Mouse (Mus musculus): ENCODE results near the gene Acot8. TPM values are rescaled to one million over a fixed set of nuclear protein-coding genes. Genes with fewer than 3 reads are reported as not detected.

Acot8 gene
- total and polyA plus RNA-seq, 3 experiments = 30.9 to 40.3 TPM; not detected in 1

DNA sequence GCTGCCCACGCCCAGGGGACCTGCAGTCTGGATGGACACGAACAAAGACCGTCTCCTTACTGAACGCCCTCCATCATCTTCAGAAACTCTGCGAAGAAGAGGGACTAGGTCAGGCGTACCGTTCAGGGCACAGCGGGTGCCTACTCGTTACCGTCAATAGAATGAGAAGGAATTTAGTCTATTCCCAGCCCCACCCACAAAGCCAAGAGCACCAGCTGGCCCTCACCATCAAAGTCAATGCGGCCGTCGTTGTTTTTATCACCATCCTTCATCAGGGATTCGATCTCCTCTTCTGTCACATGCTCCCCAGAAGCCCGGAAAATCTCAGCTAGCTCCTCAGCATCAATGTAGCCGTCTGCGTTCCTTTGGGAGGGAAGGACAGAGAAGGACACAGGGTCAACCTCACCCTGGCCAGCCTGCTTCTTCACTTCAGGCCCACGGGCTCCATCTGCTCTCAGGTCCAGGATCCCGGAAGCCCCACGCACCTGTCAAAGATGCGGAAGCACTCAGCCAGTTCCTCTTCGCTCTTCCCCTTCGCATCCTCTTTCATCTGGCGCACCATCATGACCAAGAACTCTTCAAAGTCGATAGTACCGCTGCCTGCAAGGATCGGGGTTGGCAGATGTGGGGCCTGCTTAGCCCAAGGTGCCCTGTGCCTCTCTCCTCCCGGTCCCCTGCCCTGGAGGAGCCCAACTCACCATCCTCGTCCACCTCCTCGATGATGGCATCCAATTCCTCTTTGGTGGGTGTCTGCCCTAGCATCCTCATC, 27.3 kb downstream of the Acot8 start:
- no peaks in the 10 kb centered on the region for H3K27me3 ChIP-seq (ENCODE audit: control insufficient read depth in 1 of 2, insufficient read depth in 2 of 2, low read length in 2 of 2)
- H3K9me3 ChIP-seq (replicated peaks; ENCODE audit: insufficient read depth, low read length) = no peaks in the 10 kb centered on the region
- no peaks in the 10 kb centered on the region for H3K79me2 ChIP-seq (ENCODE audit: control insufficient read depth, insufficient read depth, low read length, poor library complexity)
- no peak overlapping the region for H3K4me3 ChIP-seq (ENCODE audit: control insufficient read depth in 1 of 2, insufficient read depth in 1 of 2, low read depth in 2 of 2, low read length in 2 of 2)
- no peak for TF ChIP-seq HCFC1 (IDR thresholded peaks at IDR 0.05; ENCODE audit: low read depth, low read length)
- no peak for TF ChIP-seq RAD21 (IDR thresholded peaks at IDR 0.05; ENCODE audit: low read depth, low read length)
- TF ChIP-seq MYC (IDR thresholded peaks at IDR 0.05; ENCODE audit: low read depth, low read length) = no peak
- no peak for TF ChIP-seq USF1 (IDR thresholded peaks at IDR 0.05; ENCODE audit: low read depth, low read length)
- no peak for TF ChIP-seq MAFK (IDR thresholded peaks at IDR 0.05; ENCODE audit: borderline replicate concordance, low read depth, low read length)
- no peak for TF ChIP-seq ZC3H11A (IDR thresholded peaks at IDR 0.05; ENCODE audit: low read depth, low read length)
- TF ChIP-seq NRF1 (IDR thresholded peaks at IDR 0.05; ENCODE audit: insufficient read depth, low read depth, low read length, poor library complexity, severe bottlenecking) = no peak
- TF ChIP-seq TCF12 (IDR thresholded peaks at IDR 0.05; ENCODE audit: low read depth, low read length) = no peak
- no peak overlapping the region for H3K9ac ChIP-seq (ENCODE audit: control insufficient read depth, low read depth, low read length, poor library complexity, severe bottlenecking)
- H3K4me1 ChIP-seq (ENCODE audit: control insufficient read depth in 1 of 2, insufficient read depth in 2 of 2, low read length in 2 of 2) = peaks cover 0 to 11% of the 10 kb centered on the region in 2 experiments; a peak in 3 of 4 replicates
- H3K36me3 ChIP-seq (ENCODE audit: control insufficient read depth in 1 of 2, insufficient read depth in 2 of 2, low read length in 2 of 2) = peaks cover 0 to 10% of the 10 kb centered on the region in 2 experiments; a peak in 2 of 4 replicates
- no peak for DNase-seq (ENCODE audit: low read depth, low spot score)
- no peak overlapping the region for H3K27ac ChIP-seq (ENCODE audit: control insufficient read depth, low read depth, low read length)

DNA sequence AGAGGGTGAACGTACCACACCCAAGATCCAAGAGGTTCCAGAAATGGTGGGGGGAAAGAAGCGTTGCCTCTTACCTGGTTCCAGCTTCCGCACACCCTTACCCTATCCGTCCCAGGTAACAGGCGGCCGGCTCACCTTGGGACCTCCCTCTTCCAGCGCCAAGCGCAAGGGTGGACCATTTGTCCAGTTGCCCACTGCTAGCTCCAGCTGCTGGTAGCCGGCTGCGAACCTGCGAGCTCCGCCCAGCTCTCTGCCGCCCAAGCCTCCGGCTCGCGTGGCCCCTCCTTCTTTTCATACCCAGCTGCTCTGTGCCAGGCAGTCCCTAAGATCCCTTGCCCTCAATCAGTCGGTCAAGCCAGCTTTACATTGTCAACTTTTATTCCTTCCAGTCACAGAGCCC, 27.9 kb downstream of the Acot8 start:
- Histone ChIP-seq H3K9me3 (replicated peaks; ENCODE audit: insufficient read depth, low read length) (no peaks in the 10 kb centered on the region), H3K27me3 (ENCODE audit: control insufficient read depth in 1 of 2, insufficient read depth in 2 of 2, low read length in 2 of 2) (no peaks in the 10 kb centered on the region), H3K4me1 (ENCODE audit: control insufficient read depth in 1 of 2, insufficient read depth in 2 of 2, low read length in 2 of 2) (peaks cover 0 to 17% of the 10 kb centered on the region in 2 experiments; a peak in 3 of 4 replicates), H3K4me3 (ENCODE audit: control insufficient read depth in 1 of 2, insufficient read depth in 1 of 2, low read depth in 2 of 2, low read length in 2 of 2) (no peak overlapping the region), H3K79me2 (ENCODE audit: control insufficient read depth, insufficient read depth, low read length, poor library complexity) (peaks cover 2% of the 10 kb centered on the region; the same call in 1 of the 2 replicates), H3K27ac (ENCODE audit: control insufficient read depth, low read depth, low read length) (no peak overlapping the region), H3K36me3 (ENCODE audit: control insufficient read depth in 1 of 2, insufficient read depth in 2 of 2, low read length in 2 of 2) (peaks cover 0 to 15% of the 10 kb centered on the region in 2 experiments; a peak in 2 of 4 replicates), H3K9ac (ENCODE audit: control insufficient read depth, low read depth, low read length, poor library complexity, severe bottlenecking) (no peak overlapping the region)
- no peak for DNase-seq (ENCODE audit: low read depth, low spot score)
- TF ChIP-seq E2F4 (IDR thresholded peaks at IDR 0.05; ENCODE audit: borderline replicate concordance, low read depth, low read length) (no peak), MAFK (IDR thresholded peaks at IDR 0.05; ENCODE audit: borderline replicate concordance, low read depth, low read length) (no peak), MYC (IDR thresholded peaks at IDR 0.05; ENCODE audit: low read depth, low read length) (no peak), CHD2 (IDR thresholded peaks at IDR 0.05; ENCODE audit: low read length) (no peak), HCFC1 (IDR thresholded peaks at IDR 0.05; ENCODE audit: low read depth, low read length) (no peak)

DNA sequence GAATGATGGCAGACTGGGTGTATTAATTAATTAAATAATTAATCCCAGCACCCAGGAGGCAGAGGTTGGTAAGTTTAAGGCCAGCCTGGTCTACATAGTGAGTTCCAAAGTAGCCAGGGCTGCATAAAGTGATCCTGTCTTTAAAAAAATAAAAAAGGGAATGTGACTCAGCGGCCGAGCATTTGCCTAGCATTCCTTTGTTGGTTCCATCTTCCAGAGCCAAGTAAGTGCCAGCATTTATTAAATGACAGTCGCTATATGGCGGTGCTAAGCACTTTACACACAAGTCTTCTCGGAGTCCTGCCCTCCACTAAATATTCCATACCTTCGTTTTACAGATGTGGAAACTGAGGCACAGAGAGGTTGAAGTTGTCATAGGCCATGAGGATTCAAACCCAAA, 28.6 kb downstream of the Acot8 start:
- TF ChIP-seq TBP (IDR thresholded peaks at IDR 0.05; ENCODE audit: low read depth, low read length) = no peak
- no peak for TF ChIP-seq TCF12 (IDR thresholded peaks at IDR 0.05; ENCODE audit: low read depth, low read length)
- no peak for TF ChIP-seq USF1 (IDR thresholded peaks at IDR 0.05; ENCODE audit: low read depth, low read length)
- TF ChIP-seq JUND (IDR thresholded peaks at IDR 0.05; ENCODE audit: low read depth, low read length) = no peak
- TF ChIP-seq RCOR1 (IDR thresholded peaks at IDR 0.05; ENCODE audit: low read depth, low read length) = no peak
- no peak for TF ChIP-seq MEF2A (IDR thresholded peaks at IDR 0.05; ENCODE audit: extremely low read depth, insufficient replicate concordance, low read depth, low read length, poor library complexity, severe bottlenecking)
- no peak for TF ChIP-seq ZKSCAN1 (IDR thresholded peaks at IDR 0.05; ENCODE audit: low read depth, low read length)
- no peak for TF ChIP-seq MYB (IDR thresholded peaks at IDR 0.05; ENCODE audit: low read depth, low read length)
- no peak for TF ChIP-seq ZNF384 (IDR thresholded peaks at IDR 0.05; ENCODE audit: low read depth, low read length)
- no peak for TF ChIP-seq SIN3A (IDR thresholded peaks at IDR 0.05; ENCODE audit: low read length)
- TF ChIP-seq GATA1 (IDR thresholded peaks at IDR 0.05; ENCODE audit: low read depth, low read length) = no peak
- no peak for TF ChIP-seq POLR2A (IDR thresholded peaks at IDR 0.05; ENCODE audit: control insufficient read depth in 1 of 2, insufficient read depth in 1 of 2, low read depth in 1 of 2, low read length in 2 of 2, poor library complexity in 1 of 2)
- TF ChIP-seq POLR2AphosphoS5 (IDR thresholded peaks at IDR 0.05; ENCODE audit: borderline replicate concordance, low read depth, low read length) = no peak
- no peak for TF ChIP-seq UBTF (IDR thresholded peaks at IDR 0.05; ENCODE audit: borderline replicate concordance, insufficient read depth, low read depth, low read length)
- no peak for TF ChIP-seq ZMIZ1 (IDR thresholded peaks at IDR 0.05; ENCODE audit: low read depth, low read length)
- TF ChIP-seq NRF1 (IDR thresholded peaks at IDR 0.05; ENCODE audit: insufficient read depth, low read depth, low read length, poor library complexity, severe bottlenecking) = no peak
- H3K4me3 ChIP-seq (ENCODE audit: control insufficient read depth in 1 of 2, insufficient read depth in 1 of 2, low read depth in 2 of 2, low read length in 2 of 2) = no peak overlapping the region
- no peak overlapping the region for H3K27ac ChIP-seq (ENCODE audit: control insufficient read depth, low read depth, low read length)
- peaks cover 3 to 23% of the 10 kb centered on the region in 2 experiments; a peak in 3 of 4 replicates for H3K4me1 ChIP-seq (ENCODE audit: control insufficient read depth in 1 of 2, insufficient read depth in 2 of 2, low read length in 2 of 2)
- H3K79me2 ChIP-seq (ENCODE audit: control insufficient read depth, insufficient read depth, low read length, poor library complexity) = peaks cover 8% of the 10 kb centered on the region
- H3K9me3 ChIP-seq (replicated peaks; ENCODE audit: insufficient read depth, low read length) = no peaks in the 10 kb centered on the region
- no peak for DNase-seq (ENCODE audit: low read depth, low spot score)
- H3K9ac ChIP-seq (ENCODE audit: control insufficient read depth, low read depth, low read length, poor library complexity, severe bottlenecking) = no peak overlapping the region
- peaks cover 2 to 22% of the 10 kb centered on the region in 2 experiments for H3K36me3 ChIP-seq (ENCODE audit: control insufficient read depth in 1 of 2, insufficient read depth in 2 of 2, low read length in 2 of 2)
- H3K27me3 ChIP-seq (ENCODE audit: control insufficient read depth in 1 of 2, insufficient read depth in 2 of 2, low read length in 2 of 2) = no peaks in the 10 kb centered on the region

Measured in MEL (cell line).